Mouse (Mus musculus): ENCODE data around the gene Atg4b.

DNA sequence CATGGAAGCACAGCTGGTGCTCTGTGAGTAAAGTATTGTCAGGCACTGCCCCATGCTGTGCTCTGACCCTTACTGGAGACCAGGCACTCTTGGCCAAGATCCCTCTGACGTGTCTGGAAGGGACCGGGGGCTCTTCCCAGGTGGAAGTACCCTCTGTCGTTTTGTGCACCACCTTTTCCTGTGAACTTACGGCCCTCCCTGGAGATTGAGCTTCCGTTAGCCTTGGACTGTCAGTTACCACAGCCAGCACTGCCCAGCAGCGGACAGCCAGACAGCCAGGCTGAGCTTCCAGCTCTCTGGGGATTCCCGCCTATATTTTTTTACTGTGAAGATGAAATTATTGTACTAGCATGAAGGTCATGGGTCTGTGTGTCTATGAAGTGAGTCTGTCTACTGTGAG lies 67.4 kb downstream of the Atg4b start:
- TF ChIP-seq POLR2AphosphoS5 (IDR thresholded peaks at IDR 0.05; ENCODE audit: insufficient replicate concordance, low read depth, low read length), result no peak
- TF ChIP-seq CTCF (IDR thresholded peaks at IDR 0.05; ENCODE audit: low read depth, low read length), result no peak
- no peak for TF ChIP-seq GATA1 (IDR thresholded peaks at IDR 0.05; ENCODE audit: borderline replicate concordance, low read length)

Data from G1E (cell line).